Mouse (Mus musculus) testis, adult 2 months (tissue): ENCODE results near the gene Nacad. TPM values are rescaled to one million over a fixed set of nuclear protein-coding genes. Genes with fewer than 3 reads are reported as not detected.

Experiments used
- H3K27ac ChIP-seq: fragments of 200-500 bp; 2 replicates; pipeline ENCODE4 v1.5.1; 2012; ENCODE audit warnings: low read depth, low read length; ENCODE audit not compliant: control insufficient read depth, insufficient read depth
- H3K27me3 ChIP-seq: fragments of 200-500 bp; 2 replicates; pipeline ENCODE4 v1.6.1; 2012; ENCODE audit warnings: mild to moderate bottlenecking, low read length, moderate library complexity; ENCODE audit not compliant: control insufficient read depth, insufficient read depth
- H3K36me3 ChIP-seq: fragments of 200-500 bp; 2 replicates; pipeline ENCODE4 v1.6.1; 2012; ENCODE audit warnings: mild to moderate bottlenecking, low read length; ENCODE audit not compliant: control insufficient read depth, insufficient read depth
- H3K4me1 ChIP-seq: fragments of 200-500 bp; 2 replicates; pipeline ENCODE4 v1.6.1; 2012; ENCODE audit warnings: low read length; ENCODE audit not compliant: control insufficient read depth, insufficient read depth
- H3K4me3 ChIP-seq: fragments of 200-500 bp; 2 replicates; pipeline ENCODE4 v1.5.1; 2012; ENCODE audit warnings: low read depth, mild to moderate bottlenecking, low read length, moderate library complexity, mixed read lengths; ENCODE audit not compliant: control insufficient read depth
- CTCF ChIP-seq: fragments of 200-500 bp; IDR thresholded peaks from 2 replicates; pipeline ENCODE4 v1.5.1; 2012; ENCODE audit warnings: low read depth, mild to moderate bottlenecking, inconsistent platforms, low read length, moderate library complexity; ENCODE audit not compliant: control insufficient read depth, insufficient read depth, insufficient replicate concordance
- POLR2A ChIP-seq: fragments of 200-500 bp; IDR thresholded peaks from 2 replicates; pipeline ENCODE4 v1.6.1; 2012; ENCODE audit warnings: low read depth, mild to moderate bottlenecking, inconsistent platforms, low read length, moderate library complexity; ENCODE audit not compliant: control insufficient read depth
- polyA plus RNA-seq: library from polyadenylated mRNA; depleted of rRNA; stranded (reverse); fragments of >200 nt; gene quantifications from 2 replicates; pipeline ENCODE4 v1.2.3, GENCODE M21; 2012

The Nacad gene
- polyA plus RNA-seq, 1 experiment, result 1.4 TPM

DNA sequence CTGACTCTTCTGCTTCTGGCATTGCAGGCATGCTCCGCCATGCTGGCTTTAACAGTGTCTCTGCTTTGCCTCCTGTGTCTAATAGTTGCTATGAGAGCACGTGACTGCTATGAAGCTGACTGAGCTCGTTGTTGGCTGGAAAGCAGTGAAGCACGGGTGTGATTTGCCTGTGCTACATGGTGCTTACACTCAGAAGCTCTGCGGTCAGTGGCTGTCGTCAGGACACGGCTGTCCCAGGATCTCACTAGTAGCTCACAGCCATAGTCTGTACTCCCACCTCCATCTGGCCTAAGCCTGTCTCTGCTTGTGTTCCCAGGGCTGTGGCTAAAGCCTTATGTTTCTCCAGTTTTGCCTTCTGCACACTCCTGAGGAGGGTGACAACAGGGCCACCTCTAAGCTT, 17.6 kb downstream of the Nacad start:
- Histone ChIP-seq H3K4me1 (no peaks in the 10 kb centered on the region), H3K4me3 (no peak overlapping the region), H3K36me3 (no peaks in the 10 kb centered on the region), H3K27ac (no peak overlapping the region), H3K27me3 (no peaks in the 10 kb centered on the region)
- TF ChIP-seq CTCF (no peak), POLR2A (no peak)

DNA sequence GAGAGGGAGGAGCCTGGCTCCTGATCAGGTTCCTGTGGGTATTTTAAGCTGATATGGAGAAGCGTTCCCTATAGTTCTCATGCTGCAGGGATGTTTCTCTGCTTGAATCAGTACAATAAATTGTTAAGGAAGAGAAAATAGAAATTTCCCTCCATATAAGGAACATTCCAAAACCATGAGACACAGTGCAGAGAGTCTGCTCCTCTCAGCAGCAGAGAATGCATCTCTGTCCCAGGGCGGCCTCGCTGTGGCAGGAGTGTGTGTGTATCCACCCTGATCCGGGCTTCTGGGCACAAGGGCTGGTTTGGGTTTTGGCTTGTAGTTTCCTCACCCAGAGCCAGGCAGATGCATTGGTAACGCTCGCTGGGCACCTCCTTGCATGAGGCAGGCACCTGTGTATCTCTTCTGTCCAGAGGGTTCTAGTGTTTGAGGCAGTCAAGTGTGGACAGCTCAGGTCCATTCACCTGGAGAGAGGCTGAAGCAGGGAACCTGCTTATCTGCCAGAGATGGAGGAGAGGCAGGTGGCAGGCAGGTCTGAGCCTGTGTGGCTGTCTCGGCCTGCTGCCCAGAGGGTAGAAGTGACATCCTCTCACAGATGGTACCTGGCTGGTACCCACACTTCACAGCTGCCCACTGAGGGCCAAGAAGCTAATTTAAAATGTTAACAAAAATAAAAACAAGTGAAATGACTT, 18.5 kb downstream of the Nacad start:
- TF ChIP-seq POLR2A, result no peak
- no peak for TF ChIP-seq CTCF
- H3K36me3 ChIP-seq, result no peaks in the 10 kb centered on the region
- no peaks in the 10 kb centered on the region for H3K27me3 ChIP-seq
- H3K4me3 ChIP-seq, result no peak overlapping the region
- H3K4me1 ChIP-seq, result no peaks in the 10 kb centered on the region
- no peak overlapping the region for H3K27ac ChIP-seq

DNA sequence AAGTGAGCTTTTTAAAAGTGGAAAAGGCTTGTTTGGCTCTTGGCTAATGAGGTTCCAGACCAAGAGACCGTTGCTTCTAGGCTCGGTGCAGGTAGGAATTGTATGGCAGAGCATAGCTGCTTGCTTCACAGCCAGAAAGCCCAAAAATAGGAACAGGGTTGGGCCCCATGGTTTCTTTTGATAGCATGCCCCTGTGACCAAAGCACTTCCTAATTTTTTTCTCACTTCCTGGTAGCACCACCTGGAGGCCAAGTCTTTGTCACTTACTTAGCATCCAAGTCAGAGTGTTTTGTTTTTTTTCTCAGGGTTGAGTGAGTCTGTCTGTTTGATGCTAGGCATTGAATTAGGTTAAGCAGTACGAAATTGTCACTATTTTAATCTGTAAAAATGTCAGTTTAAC, 19.2 kb downstream of the Nacad start:
- Histone ChIP-seq H3K27ac (no peak overlapping the region), H3K27me3 (no peaks in the 10 kb centered on the region), H3K36me3 (no peaks in the 10 kb centered on the region), H3K4me1 (no peaks in the 10 kb centered on the region), H3K4me3 (no peak overlapping the region)
- TF ChIP-seq POLR2A, result no peak
- no peak for TF ChIP-seq CTCF

DNA sequence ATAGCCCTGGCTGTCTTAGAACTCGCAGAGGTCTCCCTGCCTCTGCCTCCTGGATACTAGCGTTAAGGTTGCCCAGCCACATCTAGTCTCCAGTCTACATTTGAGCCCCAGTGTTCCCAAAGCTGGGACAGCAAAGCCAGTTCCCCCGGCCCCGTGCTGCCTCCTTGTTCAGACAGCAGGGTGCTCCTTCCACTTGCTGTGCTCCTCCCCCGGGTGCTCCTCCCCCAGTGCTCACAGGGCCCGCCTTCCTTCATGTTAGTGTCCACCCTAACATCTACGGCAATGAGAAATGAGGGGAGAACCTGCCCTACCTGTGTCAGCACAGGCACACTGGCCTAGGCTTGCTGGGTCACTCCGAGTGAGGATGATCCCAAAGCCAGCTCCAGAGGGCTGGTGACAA, 20.1 kb downstream of the Nacad start:
- Histone ChIP-seq H3K27me3 (no peaks in the 10 kb centered on the region), H3K36me3 (no peaks in the 10 kb centered on the region), H3K4me1 (no peaks in the 10 kb centered on the region), H3K4me3 (no peak overlapping the region), H3K27ac (no peak overlapping the region)
- TF ChIP-seq POLR2A (no peak), CTCF (no peak)

DNA sequence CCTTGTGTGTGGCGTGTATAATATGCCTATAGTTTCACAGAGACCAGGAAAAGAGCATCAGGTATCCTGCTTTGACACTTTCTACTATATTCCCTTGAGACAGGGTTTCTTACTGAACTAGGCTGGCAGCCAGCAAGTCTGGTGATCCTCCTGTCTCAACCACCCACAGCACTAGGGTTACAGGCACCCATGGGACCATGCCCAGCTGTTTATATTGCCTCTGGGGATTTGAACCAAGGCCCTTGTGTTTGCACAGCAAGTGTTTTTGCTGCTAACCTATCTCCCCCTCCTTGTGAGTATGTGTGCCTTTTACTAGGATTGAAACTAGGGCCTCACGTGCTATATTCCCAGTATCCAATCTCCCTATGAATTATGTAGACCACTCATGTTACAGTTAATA, 24.3 kb downstream of the Nacad start:
- Histone ChIP-seq H3K4me3 (no peak overlapping the region), H3K36me3 (no peaks in the 10 kb centered on the region), H3K27ac (no peak overlapping the region), H3K27me3 (no peaks in the 10 kb centered on the region), H3K4me1 (no peaks in the 10 kb centered on the region)
- TF ChIP-seq CTCF (no peak), POLR2A (no peak)

DNA sequence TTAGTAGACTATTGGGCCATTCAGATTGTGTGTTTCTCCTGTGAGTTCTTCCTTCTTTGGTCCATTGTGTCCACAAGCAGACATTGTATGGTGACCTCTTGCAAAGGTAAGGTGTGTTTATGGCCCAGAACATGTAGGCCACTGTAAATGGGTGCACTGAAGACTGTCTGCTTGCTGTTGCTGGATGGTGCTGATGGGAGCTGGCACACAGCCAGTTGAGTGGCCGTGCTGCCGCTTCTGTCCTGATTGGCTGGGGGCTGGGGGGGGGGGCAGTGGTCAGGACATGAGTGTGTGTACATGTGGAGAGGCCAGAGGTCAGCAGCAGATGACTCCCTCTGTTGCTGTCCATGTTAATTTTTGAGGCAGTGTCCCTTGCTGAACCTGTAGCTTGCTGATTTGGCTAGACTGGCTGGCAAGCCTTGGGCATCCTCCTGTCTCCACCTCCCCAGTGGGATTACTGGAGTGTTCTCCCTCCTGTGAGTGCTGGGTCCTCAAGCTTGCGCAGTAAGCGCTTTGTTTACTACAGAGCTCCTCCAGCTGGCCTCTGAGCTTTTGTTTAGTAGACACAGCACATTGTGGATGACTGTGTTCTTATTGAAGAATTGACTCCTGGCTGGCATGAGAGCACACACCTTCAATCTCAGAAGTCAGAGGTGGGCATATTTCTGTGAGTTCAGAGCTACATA, 25.6 kb downstream of the Nacad start:
- TF ChIP-seq POLR2A (no peak), CTCF (no peak)
- Histone ChIP-seq H3K4me3 (no peak overlapping the region), H3K36me3 (no peaks in the 10 kb centered on the region), H3K27ac (no peak overlapping the region), H3K4me1 (no peaks in the 10 kb centered on the region), H3K27me3 (no peaks in the 10 kb centered on the region)

DNA sequence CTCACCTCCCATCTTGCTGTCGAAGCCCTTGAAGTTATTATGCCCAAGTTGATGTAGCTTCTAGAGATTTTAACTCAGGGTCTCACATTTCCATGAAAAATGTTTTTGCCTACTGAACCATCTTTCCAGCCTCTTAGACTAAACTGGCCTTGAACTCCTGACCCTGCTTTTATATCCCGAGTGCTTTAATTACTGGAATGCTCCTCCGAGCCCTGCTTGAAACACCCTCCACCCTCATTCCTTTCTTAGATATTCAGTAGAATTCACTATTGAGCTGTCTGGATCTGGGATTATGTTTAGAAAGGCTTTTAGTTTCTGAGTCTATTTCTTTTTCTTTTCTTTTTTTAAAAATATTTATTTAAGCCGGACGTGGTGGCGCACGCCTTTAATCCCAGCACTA, 26.5 kb downstream of the Nacad start:
- no peak overlapping the region for H3K27ac ChIP-seq
- H3K27me3 ChIP-seq, result no peaks in the 10 kb centered on the region
- no peak overlapping the region for H3K4me3 ChIP-seq
- H3K36me3 ChIP-seq, result no peaks in the 10 kb centered on the region
- no peaks in the 10 kb centered on the region for H3K4me1 ChIP-seq
- TF ChIP-seq CTCF (no peak), POLR2A (no peak)
